Mouse (Mus musculus) myocyte (in vitro differentiated cells): ENCODE data around the gene Arhgap10. TPM values are rescaled to one million over a fixed set of nuclear protein-coding genes. Genes with fewer than 3 reads are reported as not detected.

Experiments
- H3K27me3 ChIP-seq: one replicate; pipeline ENCODE4 v1.6.1; 2011; ENCODE audit not compliant: control insufficient read depth, insufficient read depth, insufficient read length
- H3K36me3 ChIP-seq: one replicate; pipeline ENCODE4 v1.6.1; 2011; ENCODE audit not compliant: control insufficient read depth, insufficient read depth
- H3K4me2 ChIP-seq: one replicate; pipeline ENCODE4 v1.6.1; 2011; ENCODE audit warnings: low read depth, control low read depth
- H3K4me3 ChIP-seq: one replicate; pipeline ENCODE4 v1.5.1; 2011; ENCODE audit warnings: mild to moderate bottlenecking, control low read depth, moderate library complexity
- H3K79me2 ChIP-seq: one replicate; pipeline ENCODE4 v1.6.1; 2011; ENCODE audit not compliant: control insufficient read depth, insufficient read depth
- H3ac ChIP-seq: one replicate; pipeline ENCODE4 v1.6.1; 2011; ENCODE audit not compliant: control insufficient read depth, insufficient read length
- CEBPB ChIP-seq: IDR thresholded peaks from 2 replicates; pipeline ENCODE4 v1.6.1; 2011; ENCODE audit warnings: mild to moderate bottlenecking, moderate library complexity; ENCODE audit not compliant: poor library complexity, insufficient read depth, severe bottlenecking
- E2F4 ChIP-seq: IDR thresholded peaks from one replicate; pipeline ENCODE4 v1.6.1; 2011; ENCODE audit warnings: mild to moderate bottlenecking, control low read depth, moderate library complexity; ENCODE audit not compliant: insufficient read depth
- MAX ChIP-seq: IDR thresholded peaks from one replicate; pipeline ENCODE4 v1.6.1; 2011; ENCODE audit warnings: low read depth, mild to moderate bottlenecking, control low read depth
- MYOD1 ChIP-seq, 3 experiments: IDR thresholded peaks; one replicate each; pipeline ENCODE4 v1.6.1; 2011; ENCODE audit warnings: control low read depth in 2 of 3, low read depth in 2 of 3, mild to moderate bottlenecking in 2 of 3, moderate library complexity in 1 of 3; ENCODE audit not compliant: insufficient read length in 2 of 3, control insufficient read depth in 1 of 3
- MYOG ChIP-seq, 3 experiments: IDR thresholded peaks; one replicate each; pipeline ENCODE4 v1.6.1; 2011; ENCODE audit warnings: control low read depth in 2 of 3, low read depth in 2 of 3, mild to moderate bottlenecking in 2 of 3; ENCODE audit not compliant: insufficient read length in 2 of 3, control insufficient read depth in 1 of 3, insufficient read depth in 1 of 3
- POLR2A ChIP-seq: IDR thresholded peaks from one replicate; pipeline ENCODE4 v1.6.1; 2011; ENCODE audit warnings: low read depth, mild to moderate bottlenecking, control low read depth, moderate library complexity; ENCODE audit not compliant: insufficient read length
- POLR2AphosphoS2 ChIP-seq: IDR thresholded peaks from one replicate; pipeline ENCODE4 v1.6.1; 2011; ENCODE audit warnings: low read depth, control low read depth; ENCODE audit not compliant: insufficient read length
- REST ChIP-seq: IDR thresholded peaks from one replicate; pipeline ENCODE4 v1.6.1; 2011; ENCODE audit warnings: mild to moderate bottlenecking, control low read depth, moderate library complexity; ENCODE audit not compliant: insufficient read depth, insufficient read length
- SRF ChIP-seq: IDR thresholded peaks from one replicate; pipeline ENCODE4 v1.6.1; 2011; ENCODE audit warnings: low read depth; ENCODE audit not compliant: control insufficient read depth, insufficient read length
- TCF12 ChIP-seq: IDR thresholded peaks from one replicate; pipeline ENCODE4 v1.6.1; 2011; ENCODE audit warnings: mild to moderate bottlenecking, control low read depth; ENCODE audit not compliant: poor library complexity, insufficient read depth, severe bottlenecking
- TCF3 ChIP-seq: IDR thresholded peaks from one replicate; pipeline ENCODE4 v1.6.1; 2011; ENCODE audit warnings: low read depth, control low read depth; ENCODE audit not compliant: insufficient read length
- USF1 ChIP-seq: IDR thresholded peaks from one replicate; pipeline ENCODE4 v1.6.1; 2011; ENCODE audit warnings: low read depth, mild to moderate bottlenecking, control low read depth, moderate library complexity
- polyA plus RNA-seq: library from polyadenylated mRNA; unstranded; fragments of >200 nt; fragmentation: generic; extraction: Trizol; gene quantifications from one replicate; pipeline ENCODE4 v1.2.1, GENCODE M21; 2012; ENCODE audit warnings: missing spikeins

Gene Arhgap10
- polyA plus RNA-seq, 1 experiment = 18.1 TPM

DNA sequence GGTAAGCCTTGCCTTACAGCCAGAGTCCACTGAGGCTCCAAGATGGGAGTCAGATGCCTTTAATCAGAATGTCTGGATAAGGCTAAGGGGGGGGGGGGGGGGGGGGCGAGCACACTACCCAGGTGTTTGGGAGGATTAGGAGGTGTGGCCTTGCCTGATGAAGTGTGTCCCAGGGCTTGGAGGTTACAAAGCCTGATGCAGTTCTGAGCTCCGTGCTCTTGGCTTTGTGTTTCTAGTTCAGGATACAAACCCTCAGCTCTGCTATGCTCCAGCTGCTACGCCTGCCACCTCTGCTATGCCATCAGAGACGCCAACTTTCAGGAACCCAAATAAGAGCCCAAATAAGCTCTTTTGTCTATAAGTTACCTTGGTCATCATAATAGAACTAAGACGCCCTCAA lies 101.7 kb downstream of the Arhgap10 start:
- no peak overlapping the region for H3K4me2 ChIP-seq
- H3K36me3 ChIP-seq = peaks cover 26% of the 10 kb centered on the region
- no peak overlapping the region for H3ac ChIP-seq
- no peaks in the 10 kb centered on the region for H3K79me2 ChIP-seq
- no peak for TF ChIP-seq POLR2A
- TF ChIP-seq MAX = no peak
- no peak for TF ChIP-seq TCF12
- TF ChIP-seq CEBPB = no peak
- TF ChIP-seq REST = no peak
- no peak for TF ChIP-seq USF1
- no peak for TF ChIP-seq MYOD1 (IDR thresholded peaks at IDR 0.05; ENCODE audit: control insufficient read depth in 1 of 3, insufficient read length in 2 of 3, low read depth in 2 of 3)
- no peak for TF ChIP-seq POLR2AphosphoS2
- TF ChIP-seq SRF = no peak
- TF ChIP-seq E2F4 = no peak
- no peak for TF ChIP-seq MYOG (IDR thresholded peaks at IDR 0.05; ENCODE audit: control insufficient read depth in 1 of 3, insufficient read depth in 1 of 3, insufficient read length in 2 of 3, low read depth in 2 of 3)
- no peak overlapping the region for H3K4me3 ChIP-seq
- H3K27me3 ChIP-seq = no peaks in the 10 kb centered on the region

DNA sequence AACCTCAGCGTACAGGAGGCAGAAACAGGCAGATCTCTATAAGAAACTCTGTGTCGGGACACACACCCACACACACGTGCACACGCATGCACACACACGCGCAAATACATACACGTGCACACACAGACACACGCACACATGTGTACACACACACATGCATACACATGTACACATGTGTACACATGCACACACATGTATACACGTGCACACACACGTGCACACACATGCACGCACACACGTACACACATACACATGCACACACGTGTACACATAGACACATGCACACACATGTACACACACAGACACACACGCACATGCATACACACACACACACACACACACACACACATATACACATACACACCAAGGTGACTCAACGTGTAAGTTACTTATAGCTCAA lies 106.5 kb downstream of the Arhgap10 start:
- Histone ChIP-seq H3ac (no peak overlapping the region), H3K27me3 (no peaks in the 10 kb centered on the region), H3K4me3 (no peak overlapping the region), H3K79me2 (no peaks in the 10 kb centered on the region), H3K36me3 (peaks cover 39% of the 10 kb centered on the region), H3K4me2 (no peak overlapping the region)
- TF ChIP-seq POLR2AphosphoS2 = peak; percentile 44
- no peak for TF ChIP-seq E2F4

DNA sequence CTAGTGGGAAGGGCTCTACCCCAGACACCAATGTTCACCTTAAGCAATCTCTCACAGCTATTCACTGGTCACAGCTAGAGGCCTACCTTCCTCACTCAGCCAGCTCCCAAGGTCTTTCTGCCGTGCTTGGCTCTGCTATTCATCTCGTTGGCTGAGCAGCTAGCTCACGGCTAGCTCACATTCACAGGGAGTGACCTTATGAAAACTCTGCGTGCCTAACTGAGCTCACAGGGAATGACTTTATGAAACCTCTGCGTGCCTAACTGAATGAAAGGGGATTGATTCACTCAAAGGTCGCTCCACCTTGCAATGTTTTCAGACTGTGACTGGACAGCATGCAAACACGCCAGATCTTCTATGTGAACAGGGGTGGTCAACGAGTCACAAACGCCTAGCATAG lies 107.4 kb downstream of the Arhgap10 start:
- no peak overlapping the region for H3ac ChIP-seq
- H3K79me2 ChIP-seq = no peaks in the 10 kb centered on the region
- H3K4me2 ChIP-seq = no peak overlapping the region
- TF ChIP-seq MYOD1 (IDR thresholded peaks at IDR 0.05; ENCODE audit: control insufficient read depth in 1 of 3, insufficient read length in 2 of 3, low read depth in 2 of 3) = no peak
- TF ChIP-seq E2F4 = no peak
- TF ChIP-seq CEBPB = no peak
- H3K36me3 ChIP-seq = peaks cover 39% of the 10 kb centered on the region
- no peak overlapping the region for H3K4me3 ChIP-seq
- H3K27me3 ChIP-seq = no peaks in the 10 kb centered on the region

DNA sequence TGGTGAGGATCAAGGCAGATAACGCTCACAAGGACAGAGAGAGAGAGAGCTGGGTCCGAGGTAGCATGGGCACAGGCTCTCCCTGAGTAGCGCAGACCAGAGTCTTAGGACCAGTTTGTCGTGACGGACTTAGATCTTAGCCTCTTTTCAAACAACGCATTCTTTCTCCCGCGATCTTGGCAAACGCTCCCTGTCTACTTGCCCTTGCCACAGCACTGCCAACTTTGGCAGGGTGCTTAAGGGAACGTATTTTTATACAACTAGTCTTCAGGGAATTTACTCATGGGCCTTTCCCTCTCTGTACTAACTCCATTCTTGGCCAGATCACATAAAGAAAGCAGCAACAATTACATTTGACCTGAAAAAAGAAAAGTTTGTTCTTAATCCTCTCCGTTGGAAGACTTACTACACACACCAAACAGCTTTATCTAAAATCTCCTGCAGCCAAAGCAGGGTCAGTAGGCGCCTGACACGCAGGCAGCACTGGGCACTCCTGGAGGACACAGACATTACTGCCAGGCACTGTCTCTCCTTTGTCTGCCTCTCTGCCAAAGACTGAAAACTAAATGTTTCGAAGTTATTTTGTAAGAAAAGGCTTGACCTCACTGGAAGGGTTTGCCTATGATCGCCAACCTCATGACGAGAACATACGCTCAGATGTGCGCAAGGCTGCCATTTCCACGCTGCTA lies 109.1 kb downstream of the Arhgap10 start:
- Histone ChIP-seq H3K27me3 (no peaks in the 10 kb centered on the region), H3ac (no peak overlapping the region), H3K4me3 (no peak overlapping the region), H3K4me2 (no peak overlapping the region), H3K36me3 (peaks cover 33% of the 10 kb centered on the region), H3K79me2 (no peaks in the 10 kb centered on the region)
- TF ChIP-seq CEBPB (no peak), MAX (no peak), MYOD1 (IDR thresholded peaks at IDR 0.05; ENCODE audit: control insufficient read depth in 1 of 3, insufficient read length in 2 of 3, low read depth in 2 of 3) (no peak), MYOG (IDR thresholded peaks at IDR 0.05; ENCODE audit: control insufficient read depth in 1 of 3, insufficient read depth in 1 of 3, insufficient read length in 2 of 3, low read depth in 2 of 3) (no peak), TCF3 (no peak), POLR2A (no peak), E2F4 (no peak), SRF (no peak), TCF12 (no peak), USF1 (no peak), REST (no peak), POLR2AphosphoS2 (no peak)

DNA sequence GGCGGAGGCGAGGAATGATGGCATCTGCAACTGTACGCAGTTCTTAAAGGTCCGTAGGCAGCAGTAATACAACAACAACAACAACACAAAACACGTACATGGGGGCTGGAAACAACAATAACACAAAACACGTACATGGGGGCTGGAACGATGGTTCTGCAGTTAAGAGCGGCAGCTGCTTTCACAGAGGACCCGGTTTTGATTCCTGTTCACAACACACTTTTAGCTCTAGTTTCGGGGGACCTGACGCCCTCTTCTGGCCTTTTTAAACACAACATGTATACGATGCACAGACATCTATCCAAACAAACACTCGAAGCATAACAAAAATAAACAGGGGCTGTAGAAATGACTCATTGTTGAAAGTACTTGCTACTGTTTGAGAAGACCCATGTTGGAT lies 110.9 kb downstream of the Arhgap10 start:
- TF ChIP-seq MYOD1 (IDR thresholded peaks at IDR 0.05; ENCODE audit: control insufficient read depth in 1 of 3, insufficient read length in 2 of 3, low read depth in 2 of 3) (no peak), TCF12 (no peak), TCF3 (no peak)

More for the DNA sequence above, 110.9 kb downstream of the Arhgap10 start:
- Histone ChIP-seq H3K4me3 (no peak overlapping the region), H3K27me3 (no peaks in the 10 kb centered on the region), H3K79me2 (no peaks in the 10 kb centered on the region), H3K36me3 (peaks cover 17% of the 10 kb centered on the region), H3K4me2 (no peak overlapping the region), H3ac (no peak overlapping the region)
